Mouse (Mus musculus): ENCODE results near the gene Gpkow. TPM values are rescaled to one million over a fixed set of nuclear protein-coding genes. Genes with fewer than 3 reads are reported as not detected.

Gpkow gene
- polyA plus RNA-seq, 1 experiment from 2014 or later: 9.3 TPM

DNA sequence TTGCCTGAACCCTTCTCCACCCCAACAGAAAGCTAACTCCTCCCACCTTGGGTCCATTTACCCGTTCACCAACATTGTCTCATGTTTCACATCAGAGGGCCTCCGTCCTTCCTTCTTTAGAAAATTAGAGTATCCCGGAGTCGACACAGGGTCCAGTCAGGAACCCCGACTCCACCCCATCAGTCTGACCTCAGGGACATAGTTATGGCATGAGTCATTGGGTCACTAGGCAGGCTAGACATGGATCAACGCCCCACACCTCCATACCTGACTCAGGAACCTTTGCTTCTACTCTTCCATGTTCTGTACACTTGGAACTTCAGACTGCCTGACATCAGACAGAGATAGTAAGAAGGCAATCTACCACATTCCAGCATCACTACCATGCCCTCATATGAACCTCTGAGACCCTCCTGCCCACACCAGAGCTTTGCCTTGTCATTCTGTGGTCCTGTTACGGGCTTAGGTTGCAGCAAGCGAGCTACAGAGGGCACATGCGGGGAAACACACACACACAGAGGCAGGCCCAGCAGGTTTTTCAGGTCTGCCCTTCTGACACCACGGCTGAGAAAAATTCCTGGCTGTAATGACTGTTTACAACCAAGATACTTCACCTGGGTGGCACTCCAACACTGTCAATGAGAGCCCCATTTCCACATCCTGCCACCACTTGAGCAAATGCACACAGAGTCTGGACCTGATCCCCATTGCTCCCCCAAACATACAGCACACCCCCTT lies 43.3 kb downstream of the Gpkow start:
- peak overlapping the region; percentile 54 for H3K4me2 ChIP-seq (ENCODE audit: low read depth, low read length)
- WGBS (ENCODE audit: insufficient replicate concordance): 55% methylated on average over 10 of the region's 10 CpGs
- no peaks in the 10 kb centered on the region for H3K36me3 ChIP-seq (replicated peaks; ENCODE audit: insufficient read depth, low read length)
- no peak for TF ChIP-seq EP300 (IDR thresholded peaks at IDR 0.05; ENCODE audit: low read depth)
- TF ChIP-seq CTCF (IDR thresholded peaks at IDR 0.05; ENCODE audit: low read depth): no peak
- ATAC-seq (peak; percentile 84), DNase-seq (no peak)
- no peaks in the 10 kb centered on the region for H3K9me3 ChIP-seq (ENCODE audit: low read length)
- H3K27me3 ChIP-seq (ENCODE audit: insufficient read depth, low read length): no peaks in the 10 kb centered on the region
- H3K27ac ChIP-seq (ENCODE audit: low read depth): peak overlapping the region; percentile 78
- H3K4me1 ChIP-seq (ENCODE audit: insufficient read depth): no peaks in the 10 kb centered on the region
- H3K9ac ChIP-seq (replicated peaks): peak overlapping the region; percentile 34
- H3K4me3 ChIP-seq (ENCODE audit: low read depth, low read length): peak overlapping the region; percentile 22

DNA sequence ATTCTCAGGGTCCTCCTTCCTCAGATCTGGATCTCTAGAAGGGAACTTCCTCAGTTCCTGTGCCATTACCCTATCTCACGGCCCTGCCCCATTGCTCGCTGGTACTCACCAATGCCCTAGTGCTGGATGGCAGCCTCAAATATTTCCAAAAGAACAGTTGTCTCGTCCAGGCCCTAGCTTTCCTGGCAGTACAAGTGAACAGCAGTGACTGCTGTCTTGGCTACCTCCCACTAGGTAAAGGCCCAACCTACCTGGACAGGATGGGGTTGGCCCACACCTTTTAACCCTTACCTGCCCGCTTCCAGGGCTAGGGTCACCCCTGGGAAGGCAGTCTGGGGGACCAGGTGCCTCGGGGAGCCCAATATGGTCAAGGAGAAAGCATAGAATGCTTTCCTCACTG lies 44.2 kb downstream of the Gpkow start:
- Histone ChIP-seq H3K36me3 (replicated peaks; ENCODE audit: insufficient read depth, low read length) (no peaks in the 10 kb centered on the region), H3K4me1 (ENCODE audit: insufficient read depth) (no peaks in the 10 kb centered on the region), H3K4me3 (ENCODE audit: low read depth, low read length) (peak overlapping the region; percentile 22), H3K27ac (ENCODE audit: low read depth) (peak overlapping the region; percentile 78), H3K27me3 (ENCODE audit: insufficient read depth, low read length) (no peaks in the 10 kb centered on the region), H3K9me3 (ENCODE audit: low read length) (no peaks in the 10 kb centered on the region), H3K9ac (replicated peaks) (peak overlapping the region; percentile 34), H3K4me2 (ENCODE audit: low read depth, low read length) (peak overlapping the region; percentile 54)
- ATAC-seq (no peak), DNase-seq (no peak)
- WGBS (ENCODE audit: insufficient replicate concordance): 55% methylated on average over 5 of the region's 5 CpGs
- TF ChIP-seq EP300 (IDR thresholded peaks at IDR 0.05; ENCODE audit: low read depth) (no peak), CTCF (IDR thresholded peaks at IDR 0.05; ENCODE audit: low read depth) (no peak)

DNA sequence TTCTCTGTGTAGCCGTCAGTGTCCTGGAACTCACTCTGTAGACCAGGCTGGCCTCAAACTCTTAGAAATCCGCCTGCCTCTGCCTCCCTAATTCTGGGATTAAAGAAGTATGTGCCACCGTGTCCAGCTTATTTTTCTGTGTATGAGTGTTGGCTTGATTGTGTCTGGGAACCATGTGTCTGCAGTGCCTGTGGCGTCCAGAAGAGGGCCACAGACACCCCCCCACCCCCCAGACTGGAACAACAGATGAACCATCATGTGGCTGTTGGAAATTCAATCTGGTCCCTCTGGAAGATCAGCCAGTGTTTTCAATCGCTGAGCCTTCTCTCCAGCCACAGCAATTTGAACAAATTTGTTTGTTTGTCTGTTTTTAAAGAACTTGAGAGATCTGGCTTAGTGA lies 46.5 kb downstream of the Gpkow start:
- TF ChIP-seq CTCF (IDR thresholded peaks at IDR 0.05; ENCODE audit: low read depth) (peak; percentile 55), EP300 (IDR thresholded peaks at IDR 0.05; ENCODE audit: low read depth) (no peak)
- ATAC-seq (no peak), DNase-seq (no peak)
- WGBS (ENCODE audit: insufficient replicate concordance): 58% methylated on average over 5 of the region's 5 CpGs
- Histone ChIP-seq H3K9ac (replicated peaks) (no peak overlapping the region), H3K27ac (ENCODE audit: low read depth) (no peak overlapping the region), H3K4me2 (ENCODE audit: low read depth, low read length) (no peak overlapping the region), H3K4me1 (ENCODE audit: insufficient read depth) (no peaks in the 10 kb centered on the region), H3K36me3 (replicated peaks; ENCODE audit: insufficient read depth, low read length) (no peaks in the 10 kb centered on the region), H3K4me3 (ENCODE audit: low read depth, low read length) (no peak overlapping the region), H3K27me3 (ENCODE audit: insufficient read depth, low read length) (no peaks in the 10 kb centered on the region), H3K9me3 (ENCODE audit: low read length) (no peaks in the 10 kb centered on the region)

DNA sequence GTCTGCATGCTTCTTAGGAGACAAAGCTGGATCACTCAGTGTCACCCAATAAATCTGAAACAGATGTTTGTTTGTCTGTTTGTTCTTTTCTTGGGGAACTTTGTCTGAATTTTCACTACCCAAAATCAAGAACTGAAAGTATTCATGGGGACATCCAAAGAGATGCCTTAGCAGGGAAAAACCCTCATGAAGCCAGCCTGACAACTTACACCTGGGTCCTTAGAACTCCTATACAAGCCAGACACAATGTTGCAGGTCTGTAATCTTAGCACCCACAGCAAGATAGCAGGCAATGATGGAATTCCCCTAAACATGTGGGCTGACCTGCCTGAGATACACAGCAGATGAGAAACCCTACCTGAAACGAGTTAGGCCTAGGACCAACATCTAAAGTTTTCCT lies 48.0 kb downstream of the Gpkow start:
- no peaks in the 10 kb centered on the region; the same call in 1 of the 2 replicates for H3K27me3 ChIP-seq (ENCODE audit: insufficient read depth, low read length)
- no peak overlapping the region for H3K4me2 ChIP-seq (ENCODE audit: low read depth, low read length)
- no peaks in the 10 kb centered on the region for H3K36me3 ChIP-seq (replicated peaks; ENCODE audit: insufficient read depth, low read length)
- no peak for DNase-seq
- no peak overlapping the region for H3K27ac ChIP-seq (ENCODE audit: low read depth)
- 62% methylated on average over 1 of the region's 1 CpGs for WGBS (ENCODE audit: insufficient replicate concordance)
- no peaks in the 10 kb centered on the region for H3K9me3 ChIP-seq (ENCODE audit: low read length)
- ATAC-seq: no peak
- no peak overlapping the region for H3K9ac ChIP-seq (replicated peaks)
- no peak overlapping the region for H3K4me3 ChIP-seq (ENCODE audit: low read depth, low read length)
- TF ChIP-seq CTCF (IDR thresholded peaks at IDR 0.05; ENCODE audit: low read depth): no peak
- TF ChIP-seq EP300 (IDR thresholded peaks at IDR 0.05; ENCODE audit: low read depth): no peak
- no peaks in the 10 kb centered on the region for H3K4me1 ChIP-seq (ENCODE audit: insufficient read depth)

DNA sequence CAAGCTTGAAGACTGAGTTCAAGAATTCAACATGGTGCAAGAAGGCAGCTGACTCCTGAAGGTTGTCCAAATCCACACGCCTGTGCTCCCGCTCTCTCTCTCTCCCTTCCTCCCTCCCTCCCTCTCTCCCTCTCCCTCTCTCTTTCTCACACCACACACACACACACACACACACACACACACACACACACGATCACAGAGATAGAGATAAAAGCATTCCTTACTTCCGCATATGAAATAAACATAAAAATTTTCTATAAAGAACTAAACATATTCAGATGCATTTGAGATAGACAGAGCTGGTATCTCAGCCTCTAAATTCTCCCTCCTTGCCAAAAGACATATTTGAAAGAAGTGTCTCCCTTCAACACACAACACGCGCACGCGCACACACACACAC lies 48.5 kb downstream of the Gpkow start:
- no peaks in the 10 kb centered on the region for H3K9me3 ChIP-seq (ENCODE audit: low read length)
- no peak overlapping the region for H3K4me2 ChIP-seq (ENCODE audit: low read depth, low read length)
- ATAC-seq (no peak), DNase-seq (no peak)
- TF ChIP-seq CTCF (IDR thresholded peaks at IDR 0.05; ENCODE audit: low read depth) (no peak), EP300 (IDR thresholded peaks at IDR 0.05; ENCODE audit: low read depth) (no peak)
- H3K9ac ChIP-seq (replicated peaks): no peak overlapping the region
- no peaks in the 10 kb centered on the region for H3K4me1 ChIP-seq (ENCODE audit: insufficient read depth)
- no peaks in the 10 kb centered on the region; the same call in 1 of the 2 replicates for H3K27me3 ChIP-seq (ENCODE audit: insufficient read depth, low read length)
- H3K27ac ChIP-seq (ENCODE audit: low read depth): no peak overlapping the region
- H3K36me3 ChIP-seq (replicated peaks; ENCODE audit: insufficient read depth, low read length): no peaks in the 10 kb centered on the region
- no peak overlapping the region for H3K4me3 ChIP-seq (ENCODE audit: low read depth, low read length)
- 93% methylated on average over 8 of the region's 8 CpGs for WGBS (ENCODE audit: insufficient replicate concordance)

DNA sequence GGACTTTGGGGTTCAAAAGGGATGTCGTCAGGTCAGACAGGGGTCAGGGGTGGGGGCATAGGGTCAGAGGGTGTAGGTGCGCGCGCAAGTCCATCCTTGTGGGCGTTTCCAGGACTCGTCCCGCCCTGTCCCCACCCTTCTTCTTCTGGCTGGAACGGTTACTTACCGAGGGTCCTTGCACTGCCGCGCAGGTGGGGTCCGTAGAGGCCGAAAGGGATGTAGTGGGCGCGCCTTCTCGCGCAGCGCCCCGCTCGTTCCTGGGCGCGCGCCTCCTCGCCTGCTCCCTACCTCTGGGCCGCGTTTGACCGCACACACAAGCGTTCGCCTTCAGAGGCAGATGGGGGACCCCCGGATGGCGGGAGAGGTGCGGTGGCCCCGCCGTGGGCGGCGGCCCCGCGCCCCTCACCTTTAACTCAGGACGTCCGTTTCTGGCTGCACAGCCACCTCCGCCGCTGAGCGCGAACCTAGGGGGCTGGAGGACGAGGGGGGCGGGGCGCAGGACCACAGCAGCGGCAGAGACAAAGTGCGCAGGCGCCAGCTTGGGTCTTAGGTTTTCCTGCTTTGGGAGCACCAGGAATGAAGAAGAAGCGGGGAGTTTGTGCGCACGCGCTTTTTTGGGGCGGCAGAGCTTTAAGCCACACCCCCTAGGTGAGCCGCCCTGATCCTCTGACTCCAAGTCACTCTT lies 53.6 kb downstream of the Gpkow start, which contains the start of gene Ccdc120:
Ccdc120 (minus strand) TSS at position 474 of the 685 bp plus-strand sequence.
- H3K4me3 ChIP-seq (ENCODE audit: low read depth, low read length): peak within 1 kb of the TSS; percentile 57
- H3K27ac ChIP-seq (ENCODE audit: low read depth): no peak within 1 kb of the TSS
- no peaks in the 10 kb centered on the region for H3K36me3 ChIP-seq (replicated peaks; ENCODE audit: insufficient read depth, low read length)
- 11% methylated on average over 36 of the region's 56 CpGs for WGBS (ENCODE audit: insufficient replicate concordance)
- DNase-seq (peak; percentile 44), ATAC-seq (no peak)
- H3K9me3 ChIP-seq (ENCODE audit: low read length): no peaks in the 10 kb centered on the region
- TF ChIP-seq CTCF (IDR thresholded peaks at IDR 0.05; ENCODE audit: low read depth) (no peak), EP300 (IDR thresholded peaks at IDR 0.05; ENCODE audit: low read depth) (no peak)
- peak within 1 kb of the TSS; percentile 83 for H3K4me2 ChIP-seq (ENCODE audit: low read depth, low read length)
- peak within 1 kb of the TSS; percentile 50 for H3K9ac ChIP-seq (replicated peaks)
- H3K27me3 ChIP-seq (ENCODE audit: insufficient read depth, low read length): no peaks in the 10 kb centered on the region; the same call in 1 of the 2 replicates
- H3K4me1 ChIP-seq (ENCODE audit: insufficient read depth): no peaks in the 10 kb centered on the region
